Mouse (Mus musculus): Measurements from ENCODE around the gene Bmp4. TPM values are rescaled to one million over a fixed set of nuclear protein-coding genes. Genes with fewer than 3 reads are reported as not detected.

The Bmp4 gene
- polyA plus RNA-seq, 1 experiment from 2014 or later: 16.7 TPM

Other genes starting within 250 kb of the Bmp4 start
- gene Gm15217, start 11.3 kb downstream of the Bmp4 start, polyA plus RNA-seq (2015; fragmentation: Nextera tagmentation; extraction: Ambion mirVana): not detected in 2 replicates